Mouse (Mus musculus) Patski (cell line): ENCODE measurements around the gene Mphosph9. TPM values are rescaled to one million over a fixed set of nuclear protein-coding genes. Genes with fewer than 3 reads are reported as not detected.
"Not testable (repeated sequence)": the region's sequence is repeated elsewhere in the genome, so short reads cannot be mapped to it uniquely, and the experiment has no call there.

Experiments
- ATAC-seq: fragments of 100-300 bp; one replicate; pipeline ENCODE4 v1.8.0; 2021
- CTCF ChIA-PET: fragments of 350-600 bp; sonication (Branson Sonifier 250); formaldehyde crosslinking; loops from one replicate; lab custom pipeline; 2022; ENCODE audit warnings: inconsistent platforms; lab: Charles Lee
- POLR2A ChIA-PET: fragments of 350-600 bp; sonication (Branson Sonifier 250); formaldehyde crosslinking; loops from one replicate; lab custom pipeline; 2022; ENCODE audit warnings: antibody characterized with exemption, inconsistent platforms; lab: Charles Lee
- DNase-seq: peaks from one replicate; pipeline ENCODE4 v3.0.0-alpha.2; 2011; ENCODE audit warnings: low read depth, low spot score
- H3K27me3 ChIP-seq: fragments of 371-371 bp; one replicate; pipeline ENCODE4 v1.5.1; 2021
- CTCF ChIP-seq: fragments of 100-300 bp; IDR thresholded peaks from one replicate; pipeline ENCODE4 v1.5.1; 2021
- in situ Hi-C: fragments of 300-500 bp; cut with MboI; formaldehyde crosslinking; loops from 3 replicates; pipeline ENCODE4 v1.11.1; 2018; ENCODE audit warnings: low pct_unique_long_range_greater_than_20kb, mixed read lengths
- polyA plus RNA-seq: library from polyadenylated mRNA; unstranded; gene quantifications from one replicate; pipeline ENCODE4 v1.2.3, GENCODE M21; 2021

Mphosph9 gene
- 14.0 TPM for polyA plus RNA-seq

DNA sequence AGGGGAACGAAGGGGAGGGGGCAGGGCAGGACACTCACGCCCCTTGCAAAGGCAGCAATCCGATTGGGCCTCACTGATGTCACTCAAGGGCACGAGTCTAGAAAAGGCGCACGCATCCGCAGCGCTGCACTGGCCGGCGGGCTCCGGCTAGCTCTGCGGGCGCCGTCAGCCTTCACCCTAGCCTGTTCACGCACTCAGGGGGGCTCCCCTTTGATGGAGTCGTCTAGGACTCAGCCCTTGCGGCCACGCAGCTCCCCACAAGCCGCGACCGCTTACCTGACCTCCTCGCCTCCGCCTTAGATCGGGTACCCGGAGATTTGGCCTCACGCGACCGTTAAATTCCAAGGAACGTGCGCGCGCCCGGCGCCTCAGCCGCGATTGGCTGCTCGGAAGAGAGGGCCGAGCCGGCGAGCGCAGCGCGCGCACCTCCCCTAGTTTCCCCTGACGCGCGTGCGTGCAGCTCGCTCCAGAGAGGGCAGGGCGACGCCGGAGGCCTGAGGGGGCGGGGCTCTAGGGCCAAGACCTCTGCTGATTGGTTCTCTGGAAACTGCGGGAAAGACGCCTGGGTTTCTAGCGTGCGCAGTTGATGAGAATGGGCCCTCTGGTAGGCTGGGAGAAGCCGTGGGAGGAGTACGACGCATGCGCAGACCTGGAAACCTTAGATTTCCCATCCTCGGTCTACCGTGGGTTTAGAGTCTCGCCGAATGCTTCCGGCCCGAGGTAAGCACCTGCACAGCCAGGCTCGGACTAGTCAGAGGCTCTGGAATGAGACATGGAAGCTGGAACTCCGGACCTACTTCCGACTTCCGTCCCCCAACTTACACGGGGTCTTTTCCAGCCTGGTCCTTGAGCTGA, at the start of gene Mphosph9, which contains the start of gene 2810006K23Rik:
Mphosph9 (minus strand) TSS at position 463 of the 855 bp plus-strand sequence.
2810006K23Rik (plus strand) TSS at position 580 of the 855 bp plus-strand sequence.
- no peak for TF ChIP-seq CTCF
- DNase-seq: peak; percentile 99
- ChIA-PET POLR2A (interaction anchor here (0.7 to 1.7 kb wide), 5 partner anchors 11 to 32 kb away, joined by 3 to 7 read pairs (median 4); no protein-coding TSS in a partner anchor), CTCF (interaction anchor here (0.8 to 1.2 kb wide), 2 partner anchors 8 to 28 kb away, joined by 3 read pairs; no protein-coding TSS in a partner anchor)
- peak; percentile 86 for ATAC-seq
- in situ Hi-C loops: no loop called here
- H3K27me3 ChIP-seq: no peaks in the 10 kb centered on the region

DNA sequence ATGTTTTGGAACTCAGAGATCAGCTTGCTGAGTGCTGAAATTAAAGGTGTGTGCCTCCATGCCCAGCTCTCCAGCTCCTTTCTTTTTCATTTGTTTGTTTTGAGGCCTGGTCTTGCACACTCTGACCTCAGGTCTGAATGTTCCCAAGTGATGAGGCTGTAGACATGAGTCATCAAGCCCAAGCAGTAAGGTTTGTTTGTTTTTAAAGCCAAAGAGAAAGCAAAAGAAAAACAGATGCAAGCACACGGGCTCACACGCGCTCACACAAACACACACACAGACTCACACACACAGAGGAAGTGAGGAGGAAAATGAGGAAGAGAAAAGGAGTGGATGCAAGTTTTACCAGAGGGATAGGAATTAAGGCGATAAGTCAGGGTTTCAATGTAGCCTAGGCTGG, 49.4 kb upstream of the Mphosph9 start:
- H3K27me3 ChIP-seq: no peaks in the 10 kb centered on the region
- TF ChIP-seq CTCF: no peak
- POLR2A ChIA-PET: interaction anchor here (0.7 kb wide), 1 partner anchor 355 kb away, joined by 4 read pairs; no protein-coding TSS in a partner anchor
- no peak for ATAC-seq
- in situ Hi-C loops: no loop called here
- CTCF ChIA-PET: interaction anchor here (0.6 to 1.8 kb wide), 2 partner anchors 11 to 12 kb away, joined by 3 read pairs; no protein-coding TSS in a partner anchor
- no peak for DNase-seq

DNA sequence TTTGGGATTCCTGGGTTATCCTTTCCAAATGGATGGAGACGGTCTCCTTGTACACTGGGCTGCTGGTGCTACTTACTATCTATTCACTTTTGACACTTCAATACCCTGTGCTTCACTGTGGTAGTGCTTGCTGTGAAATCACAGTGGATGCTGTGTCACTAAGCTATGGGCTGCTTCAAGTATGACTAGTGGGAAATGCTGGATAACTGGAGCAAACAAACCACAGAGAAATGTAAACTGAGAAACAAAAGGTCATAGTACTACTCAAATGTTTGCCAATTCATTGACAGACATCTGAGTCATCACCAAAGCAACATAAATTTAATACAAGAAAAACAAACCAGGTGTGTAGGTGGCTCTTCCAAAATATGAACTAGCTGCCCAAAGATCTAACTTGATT, 48.6 kb upstream of the Mphosph9 start:
- in situ Hi-C loops: no loop called here
- H3K27me3 ChIP-seq: no peaks in the 10 kb centered on the region
- ATAC-seq (no peak), DNase-seq (no peak)
- TF ChIP-seq CTCF: no peak
- ChIA-PET POLR2A (no interaction called here), CTCF (no interaction called here)

DNA sequence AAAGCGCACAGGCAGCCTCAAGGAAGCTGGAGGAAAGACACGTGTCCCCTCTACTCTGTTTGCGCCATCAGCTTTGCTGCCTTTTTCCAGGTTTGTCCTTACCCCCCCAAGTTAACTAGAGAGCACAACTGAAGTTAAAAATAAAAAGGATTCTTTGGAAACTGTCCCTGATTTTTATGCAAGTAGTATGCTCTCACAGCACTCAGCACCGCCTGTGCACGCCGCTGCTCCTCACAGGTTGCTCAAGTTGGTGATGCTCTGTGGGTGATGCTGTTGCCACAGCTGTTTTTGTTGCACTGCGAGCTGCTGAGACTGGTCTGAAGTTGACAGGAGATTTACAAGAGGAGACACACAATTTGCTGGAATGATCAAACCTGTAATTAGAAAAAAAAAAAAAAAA, 46.5 kb upstream of the Mphosph9 start:
- H3K27me3 ChIP-seq: no peaks in the 10 kb centered on the region
- DNase-seq: no peak
- CTCF ChIA-PET: interaction anchor here (1.0 to 2.1 kb wide), 4 partner anchors 7 to 18 kb away, joined by 3 to 6 read pairs (median 3); no protein-coding TSS in a partner anchor
- in situ Hi-C loops: no loop called here
- no peak for ATAC-seq
- no peak for TF ChIP-seq CTCF
- POLR2A ChIA-PET: no interaction called here

DNA sequence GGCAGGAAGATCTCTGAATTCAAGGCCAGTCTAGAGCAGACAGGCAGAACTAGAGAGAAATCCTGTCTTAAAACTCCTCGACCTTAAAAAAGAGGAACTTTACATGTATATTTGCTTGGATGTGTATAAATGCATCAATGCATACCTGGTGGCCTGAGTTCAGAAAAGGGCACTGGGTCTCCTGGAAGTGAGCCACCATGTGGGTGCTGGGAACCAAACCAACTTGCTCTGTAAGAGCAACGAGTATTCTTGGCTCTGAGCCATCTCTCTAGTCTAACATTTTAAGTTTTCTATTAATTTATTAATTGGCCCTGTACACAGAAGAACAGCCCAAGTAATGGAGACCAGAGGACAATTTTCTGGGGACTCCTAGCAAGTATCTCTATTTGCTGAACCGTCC, 38.9 kb upstream of the Mphosph9 start:
- no peak for ATAC-seq
- H3K27me3 ChIP-seq: no peaks in the 10 kb centered on the region
- DNase-seq: no peak
- TF ChIP-seq CTCF: no peak
- ChIA-PET POLR2A (no interaction called here), CTCF (no interaction called here)
- in situ Hi-C loops: no loop called here

DNA sequence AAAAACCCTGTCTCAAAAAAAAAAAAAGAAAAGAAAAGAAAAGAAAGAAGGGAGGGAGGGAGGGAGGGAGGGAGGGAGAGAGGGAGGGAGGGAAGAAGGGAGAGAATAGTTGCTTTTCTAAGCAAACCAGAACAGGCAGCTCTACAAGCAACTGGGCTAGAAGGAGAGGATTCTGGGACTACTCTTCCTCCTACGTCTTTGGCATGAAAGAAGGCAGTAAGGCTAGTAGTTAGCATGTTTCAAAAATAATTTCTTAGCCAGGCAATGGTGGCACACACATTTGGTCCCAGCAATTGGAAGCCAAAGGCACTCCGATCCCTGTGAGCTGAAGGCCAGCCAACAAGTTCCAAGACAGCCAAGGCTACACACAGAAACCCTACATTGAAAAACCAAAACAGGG, 38.0 kb upstream of the Mphosph9 start:
- no peaks in the 10 kb centered on the region for H3K27me3 ChIP-seq
- TF ChIP-seq CTCF: no peak
- ATAC-seq: no peak
- in situ Hi-C loops: no loop called here
- no peak for DNase-seq
- ChIA-PET CTCF (no interaction called here), POLR2A (no interaction called here)

DNA sequence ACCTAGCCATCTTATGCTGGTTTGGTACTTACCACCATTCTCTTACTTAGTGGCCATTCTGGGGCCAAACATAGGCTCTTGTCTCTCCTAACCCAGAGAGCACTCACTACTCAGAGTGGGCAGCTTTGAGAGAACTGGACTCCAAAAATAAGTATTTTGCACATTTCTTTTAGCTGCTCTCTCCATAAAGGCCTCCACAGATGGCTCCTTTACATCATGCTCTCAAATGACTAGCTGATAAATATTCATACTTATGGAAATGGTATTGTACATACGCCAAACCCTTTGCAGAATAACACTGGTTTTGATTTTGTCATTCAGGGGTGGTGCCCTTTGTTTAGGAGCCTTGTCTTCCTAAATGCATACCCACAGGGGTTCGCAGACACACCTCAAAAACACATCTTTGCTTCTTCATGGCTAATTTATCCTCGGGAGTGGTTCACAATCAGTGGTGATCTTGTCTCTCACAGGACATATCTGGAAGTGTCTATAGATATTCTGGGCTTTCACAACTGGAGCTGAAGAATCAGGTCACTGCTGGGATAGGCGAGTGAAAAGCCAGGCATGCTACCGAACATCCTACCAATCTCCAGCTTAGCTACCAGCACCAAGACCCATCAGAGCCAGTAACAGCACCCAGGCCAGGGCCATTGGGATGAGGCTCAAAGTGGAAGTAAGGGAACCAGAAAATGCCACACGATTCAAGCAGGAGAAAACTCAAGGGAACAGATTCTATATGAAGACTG, 36.6 kb upstream of the Mphosph9 start:
- in situ Hi-C loops: no loop called here

DNA sequence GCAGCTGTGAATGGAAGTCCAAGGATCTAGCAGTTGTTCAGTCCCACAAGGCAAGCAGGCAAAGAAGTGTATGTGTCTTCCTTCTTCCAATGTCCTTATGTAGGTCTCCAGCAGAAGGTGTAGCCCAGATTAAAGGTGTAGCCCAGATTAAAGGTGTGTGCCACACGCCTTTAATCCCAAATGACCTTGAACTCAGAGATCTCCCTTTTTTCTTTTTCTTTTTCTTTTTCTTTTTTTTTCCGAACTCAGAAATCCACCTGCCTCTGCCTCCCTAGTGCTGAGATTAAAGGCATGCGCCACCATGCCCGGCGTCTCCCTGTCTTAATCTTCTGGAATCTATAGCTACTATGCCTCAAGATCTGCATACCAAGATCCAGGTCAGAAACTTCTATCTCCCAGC, 35.2 kb upstream of the Mphosph9 start, which contains the start of gene Cdk2ap1:
Cdk2ap1 (minus strand) TSS at position 101 of the 400 bp plus-strand sequence.
- ATAC-seq, DNase-seq, in situ Hi-C loops, POLR2A ChIA-PET, H3K27me3 ChIP-seq: not testable (repeated sequence)
- CTCF ChIA-PET: interaction anchor here (2.1 kb wide), 1 partner anchor 25 kb away, joined by 6 read pairs; no protein-coding TSS in a partner anchor

More for the DNA sequence above, 36.6 kb upstream of the Mphosph9 start:
- ChIA-PET CTCF (interaction anchor here (2.1 kb wide), 1 partner anchor 24 kb away, joined by 6 read pairs; no protein-coding TSS in a partner anchor), POLR2A (no interaction called here)
- ATAC-seq: no peak
- no peaks in the 10 kb centered on the region for H3K27me3 ChIP-seq
- no peak for TF ChIP-seq CTCF
- DNase-seq: no peak

DNA sequence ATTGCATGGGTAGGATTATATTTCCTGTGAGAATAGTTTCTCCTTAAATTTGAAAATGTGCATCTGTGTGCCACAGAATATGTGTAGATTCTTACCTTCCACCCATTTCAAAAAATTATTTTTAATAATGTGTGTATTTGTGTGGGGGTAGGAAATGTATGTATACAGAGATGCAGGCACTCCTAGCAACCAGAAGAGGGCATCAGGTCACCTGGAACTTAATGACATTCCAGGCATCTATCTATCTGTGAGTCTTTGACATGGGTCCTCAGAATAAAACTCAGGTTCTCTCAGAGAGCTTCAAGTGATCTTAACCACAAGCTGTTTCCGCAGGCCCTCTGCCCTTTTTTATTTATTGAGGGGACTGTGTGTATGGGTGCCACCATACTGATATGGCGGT, 31.9 kb upstream of the Mphosph9 start:
- in situ Hi-C loops: no loop called here
- DNase-seq (no peak), ATAC-seq (no peak)
- ChIA-PET CTCF (interaction anchor here (0.6 to 1.5 kb wide), 3 partner anchors 12 to 68 kb away, joined by 3 to 6 read pairs (median 4); no protein-coding TSS in a partner anchor), POLR2A (interaction anchor here (0.7 kb wide), 1 partner anchor 32 kb away, joined by 3 read pairs; no protein-coding TSS in a partner anchor)
- TF ChIP-seq CTCF: peak; percentile 54
- no peaks in the 10 kb centered on the region for H3K27me3 ChIP-seq

DNA sequence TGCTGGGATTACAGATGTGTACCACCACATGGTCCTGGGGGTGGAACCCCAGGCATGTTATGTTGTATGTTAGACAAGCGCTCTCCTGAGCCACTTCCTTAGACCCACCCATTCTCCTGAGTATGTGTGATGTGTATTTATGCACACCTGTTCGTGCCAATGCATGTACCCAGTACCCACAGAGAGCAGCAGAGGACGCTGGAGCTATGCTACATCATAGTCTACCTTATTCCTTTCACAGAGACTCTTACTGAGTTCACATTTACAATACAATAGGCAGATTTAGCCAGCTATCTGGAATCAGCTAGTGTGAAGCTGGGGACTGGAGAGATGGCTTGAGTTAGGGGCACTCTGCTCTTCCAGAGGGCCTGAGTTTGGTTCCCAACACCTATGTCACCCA, 28.9 kb upstream of the Mphosph9 start:
- POLR2A ChIA-PET: interaction anchor here (0.6 to 0.7 kb wide), 2 partner anchors 27 to 1767 kb away, joined by 3 read pairs; no protein-coding TSS in a partner anchor
- in situ Hi-C loops: no loop called here
- CTCF ChIA-PET: interaction anchor here (0.8 to 1.2 kb wide), 3 partner anchors 17 to 56 kb away, joined by 3 read pairs; no protein-coding TSS in a partner anchor
- ATAC-seq (no peak), DNase-seq (no peak)
- no peak for TF ChIP-seq CTCF
- H3K27me3 ChIP-seq: no peaks in the 10 kb centered on the region
